Mouse (Mus musculus): Measurements from ENCODE around the gene Col16a1. TPM values are rescaled to one million over a fixed set of nuclear protein-coding genes. Genes with fewer than 3 reads are reported as not detected.

The Col16a1 gene
- polyA plus RNA-seq, 1 experiment from 2014 or later, result 2.3 TPM

DNA sequence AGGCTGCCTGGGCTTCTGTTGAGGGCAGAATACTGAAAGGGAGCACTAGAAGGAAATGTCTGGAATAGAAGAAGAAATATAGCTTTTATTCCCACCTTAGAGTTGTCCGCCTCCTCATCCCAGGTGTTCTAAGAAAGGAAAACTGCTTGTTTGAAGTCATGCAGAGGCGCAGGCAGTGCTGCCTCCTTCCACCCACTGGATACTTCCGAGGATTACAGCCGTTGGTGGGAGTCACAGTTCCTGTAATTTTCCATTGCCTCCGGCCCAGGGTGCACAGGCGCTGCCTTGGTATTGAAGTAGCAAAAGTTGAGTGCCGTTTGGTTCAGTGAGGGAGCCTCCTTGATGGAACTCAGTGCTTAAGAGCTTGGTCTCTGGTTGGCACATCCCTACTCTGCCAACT lies 62.5 kb downstream of the Col16a1 start:
- ATAC-seq (no peak), DNase-seq (no peak)
- Histone ChIP-seq H3K9me3 (ENCODE audit: low read length) (no peaks in the 10 kb centered on the region), H3K4me3 (ENCODE audit: low read depth, low read length) (no peak overlapping the region), H3K9ac (replicated peaks) (no peak overlapping the region), H3K36me3 (replicated peaks; ENCODE audit: insufficient read depth, low read length) (0 out of 2 replicates have a peak, but pooled peaks cover 4% of the 10 kb centered on the region), H3K4me1 (ENCODE audit: insufficient read depth) (peaks cover 35% of the 10 kb centered on the region), H3K4me2 (ENCODE audit: low read depth, low read length) (no peak overlapping the region), H3K27me3 (ENCODE audit: insufficient read depth, low read length) (no peaks in the 10 kb centered on the region), H3K27ac (ENCODE audit: low read depth) (no peak overlapping the region)
- WGBS (ENCODE audit: insufficient replicate concordance), result 84% methylated on average over 7 of the region's 7 CpGs
- no peak for TF ChIP-seq CTCF (IDR thresholded peaks at IDR 0.05; ENCODE audit: low read depth)
- no peak for TF ChIP-seq EP300 (IDR thresholded peaks at IDR 0.05; ENCODE audit: low read depth)

DNA sequence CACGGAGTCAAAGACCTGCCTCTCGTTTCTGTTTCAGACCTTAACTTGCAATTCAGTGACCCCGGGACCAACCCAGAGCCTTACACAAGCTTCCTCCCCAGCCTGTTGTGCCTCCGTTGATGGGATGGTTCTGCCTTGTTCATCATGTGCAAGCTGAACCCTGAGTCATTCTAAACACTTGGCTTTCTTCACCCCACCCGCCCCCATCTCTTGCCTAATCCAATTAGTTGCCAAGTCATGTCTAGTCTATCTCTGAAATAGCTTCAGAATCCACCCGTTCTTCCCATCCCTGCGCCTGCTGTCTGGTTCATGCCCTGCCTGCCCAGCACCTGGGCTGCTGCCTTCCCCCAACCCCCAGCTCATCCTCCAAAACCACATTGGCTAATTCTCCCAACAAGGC lies 64.7 kb downstream of the Col16a1 start:
- Histone ChIP-seq H3K36me3 (replicated peaks; ENCODE audit: insufficient read depth, low read length) (peaks cover 8% of the 10 kb centered on the region; the same call in 1 of the 2 replicates), H3K9me3 (ENCODE audit: low read length) (no peaks in the 10 kb centered on the region), H3K27me3 (ENCODE audit: insufficient read depth, low read length) (no peaks in the 10 kb centered on the region), H3K4me3 (ENCODE audit: low read depth, low read length) (no peak overlapping the region), H3K27ac (ENCODE audit: low read depth) (no peak overlapping the region; the same call in 1 of the 2 replicates), H3K9ac (replicated peaks) (no peak overlapping the region), H3K4me1 (ENCODE audit: insufficient read depth) (peaks cover 27% of the 10 kb centered on the region), H3K4me2 (ENCODE audit: low read depth, low read length) (peak overlapping the region; percentile 27)
- 44% methylated on average over 7 of the region's 7 CpGs for WGBS (ENCODE audit: insufficient replicate concordance)
- ATAC-seq (peak; percentile 24), DNase-seq (peak; percentile 55)
- TF ChIP-seq CTCF (IDR thresholded peaks at IDR 0.05; ENCODE audit: low read depth), result no peak
- no peak for TF ChIP-seq EP300 (IDR thresholded peaks at IDR 0.05; ENCODE audit: low read depth)

DNA sequence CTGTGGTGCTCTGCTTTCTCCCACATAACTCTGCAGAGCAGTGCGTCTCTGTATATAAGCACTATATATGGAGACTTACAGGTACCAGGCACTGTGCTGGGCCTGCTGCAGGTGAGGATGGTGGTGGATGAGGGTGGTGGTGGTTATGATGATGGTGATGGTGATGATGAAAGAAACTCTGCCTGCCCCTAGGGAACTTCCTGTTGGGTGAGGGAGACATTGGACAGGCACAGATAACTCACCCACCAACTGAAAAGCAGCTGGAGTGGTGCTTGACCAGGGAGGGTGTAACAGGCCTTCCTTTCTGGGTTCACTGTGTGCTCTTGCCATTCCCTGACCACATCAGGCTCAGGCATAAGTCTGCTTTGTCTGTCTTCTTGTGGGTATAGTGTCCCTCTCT lies 65.1 kb downstream of the Col16a1 start:
- Histone ChIP-seq H3K4me2 (ENCODE audit: low read depth, low read length) (peak overlapping the region; percentile 27; the same call in 1 of the 2 replicates), H3K27ac (ENCODE audit: low read depth) (no peak overlapping the region; the same call in 1 of the 2 replicates), H3K36me3 (replicated peaks; ENCODE audit: insufficient read depth, low read length) (peaks cover 8% of the 10 kb centered on the region; the same call in 1 of the 2 replicates), H3K9me3 (ENCODE audit: low read length) (no peaks in the 10 kb centered on the region), H3K4me3 (ENCODE audit: low read depth, low read length) (no peak overlapping the region), H3K4me1 (ENCODE audit: insufficient read depth) (peaks cover 27% of the 10 kb centered on the region), H3K9ac (replicated peaks) (no peak overlapping the region), H3K27me3 (ENCODE audit: insufficient read depth, low read length) (no peaks in the 10 kb centered on the region)
- DNase-seq, result no peak
- TF ChIP-seq CTCF (IDR thresholded peaks at IDR 0.05; ENCODE audit: low read depth) (no peak), EP300 (IDR thresholded peaks at IDR 0.05; ENCODE audit: low read depth) (no peak)
- no peak for ATAC-seq
- 95% methylated on average over 1 of the region's 1 CpGs for WGBS (ENCODE audit: insufficient replicate concordance)

DNA sequence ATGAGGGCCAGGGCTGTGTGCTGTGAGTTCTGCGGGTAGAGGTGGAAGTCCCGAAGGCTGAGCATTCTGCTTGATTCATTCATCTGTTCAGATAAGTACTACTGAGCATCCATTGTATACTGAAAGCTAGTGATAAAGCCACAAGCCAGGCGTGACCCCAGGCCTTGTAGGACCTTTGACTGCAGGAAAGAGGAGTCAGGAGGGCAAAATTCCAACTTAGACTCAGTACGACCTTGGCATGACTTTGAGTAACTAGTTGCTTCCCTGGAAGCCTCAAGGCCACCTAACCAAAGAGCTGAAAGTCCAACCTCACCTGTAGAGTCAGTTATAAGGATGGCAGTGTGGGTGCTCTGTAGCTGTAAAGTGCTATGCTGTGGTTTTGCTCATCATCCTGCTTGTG lies 73.1 kb downstream of the Col16a1 start:
- H3K9me3 ChIP-seq (ENCODE audit: low read length), result no peaks in the 10 kb centered on the region
- H3K9ac ChIP-seq (replicated peaks), result no peak overlapping the region
- DNase-seq (no peak), ATAC-seq (no peak)
- no peak overlapping the region for H3K4me2 ChIP-seq (ENCODE audit: low read depth, low read length)
- peaks cover 41% of the 10 kb centered on the region for H3K36me3 ChIP-seq (replicated peaks; ENCODE audit: insufficient read depth, low read length)
- no peak overlapping the region for H3K27ac ChIP-seq (ENCODE audit: low read depth)
- no peak for TF ChIP-seq EP300 (IDR thresholded peaks at IDR 0.05; ENCODE audit: low read depth)
- no peak for TF ChIP-seq CTCF (IDR thresholded peaks at IDR 0.05; ENCODE audit: low read depth)
- H3K4me3 ChIP-seq (ENCODE audit: low read depth, low read length), result no peak overlapping the region
- H3K27me3 ChIP-seq (ENCODE audit: insufficient read depth, low read length), result no peaks in the 10 kb centered on the region
- H3K4me1 ChIP-seq (ENCODE audit: insufficient read depth), result no peaks in the 10 kb centered on the region; the same call in 1 of the 2 replicates
- 70% methylated on average over 4 of the region's 4 CpGs for WGBS (ENCODE audit: insufficient replicate concordance)

DNA sequence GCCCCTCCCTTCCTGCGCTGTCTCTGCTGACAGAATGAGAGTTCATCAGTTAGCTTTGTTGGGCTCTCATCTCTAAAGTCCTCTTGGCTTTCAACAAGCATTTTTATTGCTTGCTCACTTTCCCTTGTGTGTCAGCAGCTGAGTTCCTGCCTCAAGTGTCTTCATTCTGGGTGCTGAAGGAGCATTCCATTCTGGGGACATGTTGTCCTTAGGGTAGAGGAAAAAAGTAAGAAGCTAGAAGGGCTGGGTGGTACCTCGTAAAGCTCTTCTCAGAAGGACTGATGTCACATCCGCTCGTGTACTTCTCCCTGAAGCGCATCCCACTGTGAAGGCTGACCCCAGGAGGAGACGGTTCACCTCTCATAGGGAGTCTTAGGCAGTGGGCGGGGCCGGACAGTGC lies 73.9 kb downstream of the Col16a1 start:
- H3K9me3 ChIP-seq (ENCODE audit: low read length), result no peaks in the 10 kb centered on the region
- no peak for ATAC-seq
- 85% methylated on average over 8 of the region's 8 CpGs for WGBS (ENCODE audit: insufficient replicate concordance)

DNA sequence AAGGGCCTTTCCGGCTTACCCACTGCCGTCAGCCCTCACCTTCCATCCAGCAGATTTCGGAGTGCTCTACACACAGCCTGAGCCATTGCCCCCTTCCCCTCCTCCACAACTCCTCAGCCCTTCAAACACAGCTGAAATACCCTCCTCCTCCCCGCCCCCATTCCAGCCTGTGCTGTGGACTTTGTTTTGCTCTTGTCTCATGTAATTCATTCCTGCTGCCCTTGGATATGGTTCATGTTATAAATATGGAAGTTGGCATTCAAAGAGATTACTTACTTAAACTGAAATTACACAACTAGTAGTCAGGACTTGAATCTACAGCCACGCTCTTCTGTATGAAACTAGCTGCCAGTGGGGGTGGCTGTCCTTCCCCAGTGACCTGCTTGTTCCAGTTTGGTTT lies 75.4 kb downstream of the Col16a1 start:
- no peaks in the 10 kb centered on the region for H3K4me1 ChIP-seq (ENCODE audit: insufficient read depth)
- TF ChIP-seq CTCF (IDR thresholded peaks at IDR 0.05; ENCODE audit: low read depth), result no peak
- no peak for TF ChIP-seq EP300 (IDR thresholded peaks at IDR 0.05; ENCODE audit: low read depth)
- no peak overlapping the region for H3K27ac ChIP-seq (ENCODE audit: low read depth)
- WGBS (ENCODE audit: insufficient replicate concordance), result 88% methylated on average over 5 of the region's 5 CpGs
- no peak for DNase-seq
- peaks cover 58% of the 10 kb centered on the region for H3K36me3 ChIP-seq (replicated peaks; ENCODE audit: insufficient read depth, low read length)
- no peaks in the 10 kb centered on the region for H3K9me3 ChIP-seq (ENCODE audit: low read length)
- H3K4me3 ChIP-seq (ENCODE audit: low read depth, low read length), result no peak overlapping the region
- no peak for ATAC-seq
- no peaks in the 10 kb centered on the region for H3K27me3 ChIP-seq (ENCODE audit: insufficient read depth, low read length)
- H3K4me2 ChIP-seq (ENCODE audit: low read depth, low read length), result no peak overlapping the region
- no peak overlapping the region for H3K9ac ChIP-seq (replicated peaks)

More for the DNA sequence above, 73.9 kb downstream of the Col16a1 start:
- no peak for TF ChIP-seq CTCF (IDR thresholded peaks at IDR 0.05; ENCODE audit: low read depth)
- no peak for TF ChIP-seq EP300 (IDR thresholded peaks at IDR 0.05; ENCODE audit: low read depth)
- no peak overlapping the region for H3K4me3 ChIP-seq (ENCODE audit: low read depth, low read length)
- peaks cover 45% of the 10 kb centered on the region for H3K36me3 ChIP-seq (replicated peaks; ENCODE audit: insufficient read depth, low read length)
- no peak overlapping the region for H3K27ac ChIP-seq (ENCODE audit: low read depth)
- H3K4me1 ChIP-seq (ENCODE audit: insufficient read depth), result no peaks in the 10 kb centered on the region
- H3K9ac ChIP-seq (replicated peaks), result no peak overlapping the region
- DNase-seq, result no peak
- no peak overlapping the region for H3K4me2 ChIP-seq (ENCODE audit: low read depth, low read length)
- no peaks in the 10 kb centered on the region for H3K27me3 ChIP-seq (ENCODE audit: insufficient read depth, low read length)

DNA sequence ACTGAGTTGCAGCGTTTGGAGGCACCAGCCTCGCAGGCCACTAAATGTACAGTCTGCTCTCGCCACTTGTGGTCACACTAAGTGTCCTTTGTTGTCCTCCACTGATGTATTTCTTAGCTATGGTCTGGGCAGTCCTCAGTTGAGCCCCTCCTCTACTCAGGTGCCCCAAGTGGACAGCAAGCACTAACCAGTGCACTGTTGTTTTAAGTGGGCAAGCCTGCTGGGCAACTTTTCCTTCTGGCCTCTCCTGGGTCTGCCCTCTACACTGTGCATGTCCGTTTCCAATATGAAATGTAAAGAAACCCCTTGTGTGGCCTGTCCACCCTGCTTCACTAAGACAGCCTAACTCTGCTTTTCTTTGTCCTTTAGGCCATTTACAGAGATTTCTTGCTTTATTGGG lies 76.5 kb downstream of the Col16a1 start:
- no peak for ATAC-seq
- H3K36me3 ChIP-seq (replicated peaks; ENCODE audit: insufficient read depth, low read length), result peaks cover 59% of the 10 kb centered on the region
- WGBS (ENCODE audit: insufficient replicate concordance), result 85% methylated on average over 4 of the region's 4 CpGs
- no peaks in the 10 kb centered on the region for H3K9me3 ChIP-seq (ENCODE audit: low read length)
- no peaks in the 10 kb centered on the region for H3K4me1 ChIP-seq (ENCODE audit: insufficient read depth)
- no peak for DNase-seq
- no peak overlapping the region for H3K4me2 ChIP-seq (ENCODE audit: low read depth, low read length)
- H3K27ac ChIP-seq (ENCODE audit: low read depth), result no peak overlapping the region
- no peaks in the 10 kb centered on the region for H3K27me3 ChIP-seq (ENCODE audit: insufficient read depth, low read length)
- no peak overlapping the region for H3K9ac ChIP-seq (replicated peaks)
- no peak overlapping the region for H3K4me3 ChIP-seq (ENCODE audit: low read depth, low read length)
- TF ChIP-seq EP300 (IDR thresholded peaks at IDR 0.05; ENCODE audit: low read depth) (no peak), CTCF (IDR thresholded peaks at IDR 0.05; ENCODE audit: low read depth) (no peak)
